Comparison of ENCODE assay signal across 13 mouse cellular contexts in the genomic region with DNA sequence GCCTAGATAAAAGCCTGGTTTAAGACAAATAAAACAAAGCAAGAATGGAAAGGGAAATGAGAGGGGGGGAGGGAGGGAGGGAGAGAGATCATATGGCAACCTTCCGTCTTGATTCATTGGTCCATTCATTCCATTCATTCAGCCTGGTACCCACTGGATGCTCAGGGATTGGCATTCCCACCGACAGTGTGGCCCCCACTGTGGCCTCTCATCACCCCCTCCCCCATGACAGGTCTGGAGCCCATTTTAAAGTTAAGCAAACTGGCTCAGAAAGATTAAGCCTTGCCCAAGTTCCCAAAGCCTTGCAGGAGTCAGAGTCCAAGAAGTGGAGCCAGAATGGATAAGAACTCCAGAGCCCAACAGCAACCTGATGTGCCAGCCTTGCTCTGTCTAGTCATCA.
DNase-seq lines count a peak whose midpoint lies in the region; ATAC-seq and TF ChIP-seq lines count a peak whose summit lies in the region.
"Had no signal": no experiment of that assay in that cellular context is flagged by ENCODE, and none has a peak within 500 bp of the region (broad histone marks: within the 10 kb centered on the region; RNA-seq: fewer than 3 reads in every experiment).

No protein-coding gene starts in this region.

- intact Hi-C loops in left cerebral cortex, postnatal 10 days (cut with DNase I), result loop anchor here (5.0 kb wide), 2 partner anchors 301 to 856 kb away; no protein-coding TSS in a partner anchor

- H3K4me2 ChIP-seq in forebrain, embryonic 11.5 days (ENCODE audit: low read depth, low read length, severe bottlenecking), result no peak overlapping the region
- no peak overlapping the region for H3K4me2 ChIP-seq in hindbrain, embryonic 11.5 days (replicated peaks; ENCODE audit: low read depth, low read length)
- H3K4me2 ChIP-seq in midbrain, embryonic 12.5 days (replicated peaks), result 0 out of 2 replicates have a peak overlapping the region, but pooled peaks have one; percentile 15
- H3K4me2 ChIP-seq: kidney, embryonic 15.5 days; limb, embryonic 13.5 days; liver, embryonic 15.5 days had no signal

- H3K79me2 ChIP-seq in MEL (ENCODE audit: control insufficient read depth, insufficient read depth, low read length, poor library complexity), result no peaks in the 10 kb centered on the region

- no peak for TF ChIP-seq RAD21 in MEL (IDR thresholded peaks at IDR 0.05; ENCODE audit: low read depth, low read length)

- peak; percentile 50 for ATAC-seq in forebrain, embryonic 11.5 days (replicated peaks; ENCODE audit: low FRiP score)
- ATAC-seq in hindbrain, embryonic 11.5 days (ENCODE audit: low FRiP score), result peak; percentile 70; the same call in 1 of the 2 replicates
- ATAC-seq in midbrain, embryonic 12.5 days (ENCODE audit: low FRiP score, low read depth), result peak; percentile 38
- ATAC-seq: activated CD4-positive, CD25-positive, alpha-beta regulatory T cell, adult 4 months had no signal

- H3K27me3 ChIP-seq in MEL (ENCODE audit: control insufficient read depth in 1 of 2, insufficient read depth in 2 of 2, low read length in 2 of 2), result no peaks in the 10 kb centered on the region
- no peaks in the 10 kb centered on the region for H3K27me3 ChIP-seq in forebrain, embryonic 11.5 days (ENCODE audit: control insufficient read depth, insufficient read depth, low read length)
- H3K27me3 ChIP-seq in hindbrain, embryonic 11.5 days (ENCODE audit: control insufficient read depth, insufficient read depth, low read length), result no peaks in the 10 kb centered on the region
- H3K27me3 ChIP-seq in midbrain, embryonic 12.5 days, result peaks cover 23% of the 10 kb centered on the region
- H3K27me3 ChIP-seq: kidney, embryonic 15.5 days had no signal

- H3K4me1 ChIP-seq in MEL (ENCODE audit: control insufficient read depth in 1 of 2, insufficient read depth in 2 of 2, low read length in 2 of 2), result no peaks in the 10 kb centered on the region; a peak in 1 of 4 replicates
- H3K4me1 ChIP-seq in forebrain, embryonic 11.5 days (replicated peaks; ENCODE audit: control insufficient read depth, insufficient read depth, low read length), result no peaks in the 10 kb centered on the region
- H3K4me1 ChIP-seq in hindbrain, embryonic 11.5 days (replicated peaks; ENCODE audit: control insufficient read depth, insufficient read depth, low read length), result no peaks in the 10 kb centered on the region; the same call in 1 of the 2 replicates
- peaks cover 4% of the 10 kb centered on the region for H3K4me1 ChIP-seq in midbrain, embryonic 12.5 days
- H3K4me1 ChIP-seq: limb, embryonic 13.5 days; liver, embryonic 15.5 days; megakaryocyte, embryonic 14.5 days had no signal

- H3K9ac ChIP-seq in MEL (ENCODE audit: control insufficient read depth, low read depth, low read length, poor library complexity, severe bottlenecking), result peak overlapping the region; percentile 37
- no peak overlapping the region for H3K9ac ChIP-seq in forebrain, embryonic 11.5 days (ENCODE audit: low read length)
- H3K9ac ChIP-seq in hindbrain, embryonic 11.5 days (ENCODE audit: low read depth, low read length), result no peak overlapping the region
- no peak overlapping the region for H3K9ac ChIP-seq in midbrain, embryonic 12.5 days (replicated peaks)
- H3K9ac ChIP-seq: kidney, embryonic 15.5 days; limb, embryonic 13.5 days; liver, embryonic 15.5 days had no signal

- DNase-seq in MEL (ENCODE audit: low read depth, low spot score), result no peak
- DNase-seq in forebrain, embryonic 11.5 days (ENCODE audit: low spot score), result no peak
- DNase-seq in hindbrain, embryonic 11.5 days (ENCODE audit: low spot score), result no peak
- no peak for DNase-seq in left cerebral cortex, adult 9 months (ENCODE audit: low spot score in 2 of 2)
- no peak for DNase-seq in Muller cell, postnatal 12 days (ENCODE audit: inconsistent ontology term)
- DNase-seq in lung, postnatal 25 days (ENCODE audit: low spot score), result no peak
- no peak for DNase-seq in left cerebral cortex, postnatal 10 days (ENCODE audit: extremely low spot score in 1 of 2, low spot score in 2 of 2)

- H3K4me3 ChIP-seq in MEL (ENCODE audit: control insufficient read depth in 1 of 2, insufficient read depth in 1 of 2, low read depth in 2 of 2, low read length in 2 of 2), result no peak overlapping the region
- H3K4me3 ChIP-seq in forebrain, embryonic 11.5 days (ENCODE audit: low read depth, low read length), result no peak overlapping the region
- H3K4me3 ChIP-seq in hindbrain, embryonic 11.5 days (ENCODE audit: low read depth, low read length), result no peak overlapping the region
- no peak overlapping the region for H3K4me3 ChIP-seq in midbrain, embryonic 12.5 days
- H3K4me3 ChIP-seq: kidney, embryonic 15.5 days; limb, embryonic 13.5 days; liver, embryonic 15.5 days; megakaryocyte, embryonic 14.5 days had no signal

- no peak for TF ChIP-seq POLR2A in MEL (IDR thresholded peaks at IDR 0.05; ENCODE audit: control insufficient read depth in 1 of 2, insufficient read depth in 1 of 2, low read depth in 1 of 2, low read length in 2 of 2, poor library complexity in 1 of 2)

- H3K36me3 ChIP-seq in MEL (ENCODE audit: control insufficient read depth in 1 of 2, insufficient read depth in 2 of 2, low read length in 2 of 2), result no peaks in the 10 kb centered on the region
- H3K36me3 ChIP-seq in forebrain, embryonic 11.5 days (ENCODE audit: control insufficient read depth, insufficient read depth, low read length), result no peaks in the 10 kb centered on the region
- H3K36me3 ChIP-seq in hindbrain, embryonic 11.5 days (ENCODE audit: control insufficient read depth, insufficient read depth, low read length), result no peaks in the 10 kb centered on the region
- H3K36me3 ChIP-seq in midbrain, embryonic 12.5 days, result no peaks in the 10 kb centered on the region
- H3K36me3 ChIP-seq: kidney, embryonic 15.5 days; limb, embryonic 13.5 days; liver, embryonic 15.5 days had no signal

- TF ChIP-seq EP300 in MEL (IDR thresholded peaks at IDR 0.05; ENCODE audit: low read depth in 1 of 2, low read length in 2 of 2), result no peak

- H3K9me3 ChIP-seq in MEL (replicated peaks; ENCODE audit: insufficient read depth, low read length), result no peaks in the 10 kb centered on the region
- no peaks in the 10 kb centered on the region for H3K9me3 ChIP-seq in forebrain, embryonic 11.5 days (ENCODE audit: control insufficient read depth, low read length)
- H3K9me3 ChIP-seq in hindbrain, embryonic 11.5 days (ENCODE audit: control insufficient read depth, low read length), result no peaks in the 10 kb centered on the region
- H3K9me3 ChIP-seq in midbrain, embryonic 12.5 days, result no peaks in the 10 kb centered on the region
- H3K9me3 ChIP-seq: kidney, embryonic 15.5 days; limb, embryonic 13.5 days; liver, embryonic 15.5 days; megakaryocyte, embryonic 14.5 days had no signal

- no peak for TF ChIP-seq CTCF in MEL (IDR thresholded peaks at IDR 0.05 in 2 of 3, conservative IDR thresholded peaks at IDR 0.05 in 1 of 3; ENCODE audit: control insufficient read depth in 1 of 3, insufficient read depth in 1 of 3, low read depth in 2 of 3, low read length in 3 of 3, poor library complexity in 1 of 3, severe bottlenecking in 1 of 3)

- H3K27ac ChIP-seq in MEL (ENCODE audit: control insufficient read depth, low read depth, low read length), result no peak overlapping the region
- no peak overlapping the region for H3K27ac ChIP-seq in forebrain, embryonic 11.5 days (ENCODE audit: low read depth, low read length)
- H3K27ac ChIP-seq in hindbrain, embryonic 11.5 days (ENCODE audit: low read depth, low read length), result no peak overlapping the region
- H3K27ac ChIP-seq in midbrain, embryonic 12.5 days (replicated peaks), result no peak overlapping the region
- H3K27ac ChIP-seq: kidney, embryonic 15.5 days; limb, embryonic 13.5 days; liver, embryonic 15.5 days had no signal

- WGBS in forebrain, embryonic 11.5 days, result 4% methylated on average over 2 of the region's 2 CpGs
- WGBS in hindbrain, embryonic 11.5 days, result 11% methylated on average over 2 of the region's 2 CpGs
- 3% methylated on average over 2 of the region's 2 CpGs for WGBS in midbrain, embryonic 12.5 days

TF ChIP-seq in MEL, 35 proteins besides CTCF, POLR2A, EP300 and RAD21:
- no peak for TF ChIP-seq ZNF384 (IDR thresholded peaks at IDR 0.05; ENCODE audit: low read depth, low read length)
- TF ChIP-seq MXI1 (IDR thresholded peaks at IDR 0.05; ENCODE audit: low read depth, low read length), result no peak
TF ChIP-seq in MEL: peak in this region for 0.
